Mouse (Mus musculus) liver, adult (tissue): ENCODE results near the gene Ggct.

Experiments used
- GATA4 ChIP-seq: IDR thresholded peaks from 2 replicates; pipeline ENCODE4 v1.6.1; 2014; ENCODE audit warnings: mild to moderate bottlenecking, low read length; ENCODE audit not compliant: insufficient replicate concordance

Gene Ggct

GRCm38 (mm10) chr6:54992734-54993260 lies at the start of gene Ggct:
Ggct (minus strand) TSS chr6:54992950.
- peak; percentile 18; the same call in 1 of the 2 replicates for TF ChIP-seq GATA4

- no peak for TF ChIP-seq GATA4
These were observed 47.3 kb upstream of the Ggct start for GRCm38 (mm10) chr6:55040031-55040430.

GRCm38 (mm10) chr6:55039446-55039783 lies 46.7 kb upstream of the Ggct start:
- TF ChIP-seq GATA4: no peak

DNA sequence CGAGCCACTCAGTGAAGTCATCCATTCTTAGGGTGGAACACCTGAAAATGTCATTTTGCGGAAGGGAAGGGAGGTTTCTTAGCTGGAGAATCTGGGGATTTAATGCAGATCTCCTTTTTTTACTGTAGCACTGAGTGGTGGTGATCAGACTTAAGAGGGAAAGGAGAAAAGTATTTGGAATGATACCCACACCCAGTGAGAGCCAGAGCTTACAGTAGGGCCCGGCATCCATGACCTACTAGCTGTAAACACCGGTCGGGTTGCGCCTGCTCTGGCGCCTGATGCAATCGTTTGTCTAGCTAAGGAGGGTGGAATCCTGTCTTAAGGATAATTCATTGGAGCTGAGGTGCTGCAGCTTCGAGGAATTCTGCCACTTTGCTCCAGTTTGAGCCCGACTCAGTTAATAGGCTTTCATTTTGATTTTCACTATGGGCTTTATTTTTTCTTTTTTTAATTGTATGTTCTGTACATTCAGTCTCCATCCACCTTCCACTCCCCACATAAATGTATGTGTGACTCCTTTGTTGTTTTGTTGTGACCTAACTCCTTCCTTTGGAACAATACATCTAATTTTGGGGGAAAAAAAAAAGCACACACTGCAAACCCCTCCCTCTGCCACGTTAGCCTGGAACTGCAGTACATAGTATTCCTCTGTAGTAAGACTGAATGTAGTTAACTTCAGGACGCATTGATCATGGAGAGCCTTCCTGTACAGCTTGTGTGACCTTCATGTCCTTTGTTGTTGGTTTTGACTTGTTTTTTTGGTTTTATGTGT lies 46.1 kb upstream of the Ggct start:
- TF ChIP-seq GATA4: no peak

- peak; percentile 45; the same call in 1 of the 2 replicates for TF ChIP-seq GATA4
These were observed 45.3 kb upstream of the Ggct start, which contains the start of gene Gars for GRCm38 (mm10) chr6:55037799-55038670. Gars (plus strand) TSS chr6:55038007.

GRCm38 (mm10) chr6:55036731-55037130 lies 44.0 kb upstream of the Ggct start:
- TF ChIP-seq GATA4: no peak

GRCm38 (mm10) chr6:55027642-55028041 lies 34.9 kb upstream of the Ggct start:
- no peak for TF ChIP-seq GATA4

- TF ChIP-seq GATA4: no peak
These were observed 29.1 kb upstream of the Ggct start for GRCm38 (mm10) chr6:55021806-55022205.

- TF ChIP-seq GATA4: no peak
These were observed 25.7 kb upstream of the Ggct start for GRCm38 (mm10) chr6:55018417-55018816.

DNA sequence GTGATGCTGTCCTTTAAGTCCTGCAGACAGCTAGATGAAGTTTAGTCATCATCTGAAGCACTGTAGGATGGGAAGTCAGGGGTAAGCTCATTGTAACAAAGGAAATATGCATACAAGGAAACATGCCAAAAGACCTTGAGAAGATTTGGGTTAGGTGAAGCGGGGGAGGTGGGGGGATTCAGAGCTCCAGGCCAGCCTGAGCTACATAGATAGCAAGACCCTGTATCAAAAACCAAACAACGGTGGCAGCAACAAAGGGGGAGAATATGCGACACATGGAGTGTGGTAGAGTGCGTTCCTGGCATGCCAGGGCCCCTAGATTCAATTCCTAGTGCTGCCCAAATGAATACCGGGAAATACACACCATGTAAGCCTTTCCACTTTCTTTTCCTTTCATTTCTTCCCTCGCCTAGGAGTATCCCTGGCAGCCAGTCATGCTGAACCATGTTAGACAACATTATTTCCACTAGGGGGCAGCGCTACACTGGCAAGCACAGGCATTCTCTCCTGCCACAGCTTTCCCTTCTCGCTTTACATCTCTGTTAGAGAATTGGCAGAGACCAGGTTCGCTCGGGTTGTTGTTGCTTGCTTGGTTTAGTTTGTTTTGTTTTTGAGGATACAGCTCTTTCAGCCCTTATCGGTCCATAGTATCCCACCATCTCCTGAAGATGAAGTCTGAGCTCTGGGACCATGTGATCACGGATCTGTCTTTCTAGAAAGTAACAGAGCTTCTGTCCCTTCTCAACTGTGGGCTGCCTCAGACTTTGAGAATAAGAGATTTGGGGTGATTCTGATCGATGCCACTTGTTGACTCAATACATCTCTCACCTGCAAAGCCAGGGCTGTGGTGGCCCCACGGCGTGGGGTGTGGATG lies 24.2 kb upstream of the Ggct start:
- TF ChIP-seq GATA4: no peak

GRCm38 (mm10) chr6:55016236-55016635 lies 23.5 kb upstream of the Ggct start:
- TF ChIP-seq GATA4: no peak

DNA sequence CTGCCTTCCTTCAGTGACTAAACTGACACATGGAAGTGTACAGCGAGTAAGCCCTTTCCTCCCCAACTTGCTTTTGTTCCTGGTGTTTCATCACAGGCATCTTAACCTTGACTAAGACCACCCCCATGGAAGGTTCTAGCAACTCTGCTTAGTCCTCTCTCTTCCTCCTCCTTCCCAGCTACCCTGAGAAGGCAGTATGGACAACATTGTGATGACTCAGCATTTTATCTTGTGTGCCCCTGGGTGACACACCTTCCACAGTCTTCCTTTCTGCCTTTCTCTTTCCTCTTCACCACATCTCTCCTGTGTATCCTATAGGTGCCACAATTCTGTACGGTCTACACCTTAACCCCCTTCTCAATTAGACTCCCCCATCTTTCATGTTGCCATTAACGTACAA lies 21.4 kb upstream of the Ggct start:
- no peak for TF ChIP-seq GATA4

DNA sequence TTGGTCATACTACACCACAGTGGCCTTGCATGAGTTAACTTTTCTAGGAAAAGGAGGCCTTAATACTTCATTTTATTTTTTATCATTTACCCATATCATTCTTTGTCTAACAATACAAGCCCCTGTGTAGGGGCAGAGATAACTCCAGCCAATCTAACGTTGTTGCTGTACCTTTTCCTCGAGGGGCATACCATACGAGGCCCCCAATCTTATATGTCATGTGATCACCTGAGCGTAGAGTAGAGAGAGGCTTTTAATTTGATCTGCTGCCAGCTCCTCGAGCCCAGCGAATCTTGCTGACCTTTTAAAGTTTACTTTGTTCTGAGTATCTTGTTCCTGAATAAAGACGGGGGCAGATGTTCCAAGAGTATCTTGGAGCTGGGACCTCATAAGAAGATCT lies 19.8 kb upstream of the Ggct start:
- no peak for TF ChIP-seq GATA4

DNA sequence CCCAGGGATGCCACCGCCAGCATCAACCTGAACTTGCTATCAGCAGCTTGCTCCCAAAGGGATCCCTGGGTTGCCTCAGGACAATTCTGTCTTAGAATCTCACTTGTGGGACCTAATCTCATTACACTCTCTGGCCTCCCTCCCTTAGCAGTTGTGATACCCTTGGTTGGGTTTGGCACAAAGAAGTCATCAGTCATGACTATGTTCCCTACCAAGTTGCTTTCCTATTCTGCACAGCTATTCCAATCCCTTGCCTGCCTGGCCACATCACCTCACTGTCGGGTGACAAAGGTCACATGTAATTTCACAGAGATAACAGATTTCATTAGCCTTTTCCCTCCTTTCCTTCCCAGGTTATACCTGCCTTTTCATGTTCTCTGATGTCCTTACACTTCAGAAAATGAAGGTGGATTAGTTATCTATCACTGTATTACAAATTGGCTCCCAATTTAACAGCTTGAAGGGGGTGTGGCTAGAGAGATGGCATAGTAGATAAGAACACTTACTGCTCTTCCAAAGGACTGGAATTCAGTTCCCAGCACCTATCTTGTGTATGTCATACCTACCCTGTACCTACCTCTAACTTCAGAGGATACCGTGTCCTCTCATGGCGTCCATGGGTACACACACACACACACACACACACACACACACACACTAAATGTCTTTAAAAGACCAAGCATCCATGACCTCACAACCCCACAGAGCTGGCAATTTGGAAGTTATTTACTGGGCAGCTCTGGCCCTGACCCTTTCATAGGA lies 17.8 kb upstream of the Ggct start:
- 0 out of 2 replicates have a peak, but pooled peaks have one; percentile 21 for TF ChIP-seq GATA4

DNA sequence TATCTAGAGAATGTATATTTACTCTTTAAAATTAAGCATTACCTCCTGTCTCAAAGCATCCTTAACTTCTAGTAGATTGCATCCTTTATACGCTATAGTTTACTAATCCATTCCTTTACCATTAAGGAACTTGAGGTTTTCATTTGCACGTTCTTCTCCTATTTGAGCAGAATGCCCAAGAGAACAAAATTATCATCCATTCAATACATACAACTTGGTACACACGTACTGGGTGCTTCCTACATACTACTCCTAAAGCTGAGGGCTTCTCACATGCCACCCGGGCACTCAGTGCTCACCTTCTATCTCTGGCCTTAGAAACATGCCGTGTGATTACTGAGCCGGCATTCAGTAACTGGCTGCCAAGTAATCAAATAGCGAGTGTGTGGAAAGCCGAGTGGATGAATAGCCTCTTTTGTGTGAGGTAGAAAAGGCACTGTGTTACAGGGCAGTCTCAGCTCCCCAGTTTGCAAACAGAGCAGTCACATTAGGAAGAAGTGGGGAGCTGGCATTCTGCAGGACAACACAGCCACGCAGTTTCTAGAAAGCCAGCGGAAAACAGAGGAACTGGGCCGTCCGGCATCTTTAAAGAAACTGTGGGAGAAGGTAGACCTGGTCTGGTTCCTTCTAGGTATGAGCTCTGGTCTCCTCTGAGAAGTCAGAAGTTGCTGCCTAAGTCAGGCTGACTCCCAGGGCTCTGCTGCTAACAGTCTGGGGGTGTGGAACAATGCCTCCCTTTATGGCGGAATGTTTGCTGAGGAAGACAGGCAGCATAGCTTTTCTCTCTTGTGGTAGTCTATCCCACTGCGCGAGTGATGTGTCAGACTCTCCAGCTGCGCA lies 16.9 kb upstream of the Ggct start:
- no peak for TF ChIP-seq GATA4
